Mouse (Mus musculus) CH12.LX (cell line): Measurements from ENCODE around the gene Gm20388. TPM values are rescaled to one million over a fixed set of nuclear protein-coding genes. Genes with fewer than 3 reads are reported as not detected.

Experiments used
- DNase-seq: peaks from one replicate; pipeline ENCODE4 v3.0.0-alpha.2; 2013; ENCODE audit errors: extremely low read depth
- H3K27ac ChIP-seq: 2 replicates; pipeline ENCODE4 v1.5.1; 2012; ENCODE audit warnings: low read depth, mild to moderate bottlenecking, control low read depth, moderate library complexity; ENCODE audit not compliant: insufficient read depth
- H3K27me3 ChIP-seq: replicated peaks from 2 replicates; pipeline ENCODE3; 2012; ENCODE audit warnings: inconsistent platforms
- H3K36me3 ChIP-seq, 2 experiments: replicated peaks in 1 of 2; 2 replicates each; pipeline versions ENCODE3 to v1.6.1; 2012; ENCODE audit warnings: inconsistent platforms in 1 of 2, low read length in 1 of 2, mild to moderate bottlenecking in 1 of 2, mixed read lengths in 1 of 2, moderate library complexity in 1 of 2; ENCODE audit not compliant: control insufficient read depth in 1 of 2, insufficient read depth in 1 of 2
- H3K4me1 ChIP-seq, 2 experiments: 2 replicates each; pipeline ENCODE4 v1.6.1; 2012; ENCODE audit warnings: inconsistent platforms in 1 of 2, moderate library complexity in 1 of 2; ENCODE audit not compliant: insufficient read depth in 2 of 2, control insufficient read depth in 1 of 2
- H3K4me2 ChIP-seq: 2 replicates; pipeline ENCODE4 v1.6.1; 2012; ENCODE audit warnings: low read depth, mild to moderate bottlenecking, control low read depth; ENCODE audit not compliant: poor library complexity, insufficient read depth, severe bottlenecking
- H3K4me3 ChIP-seq, 3 experiments: fragments of 150-350 bp in 1 of 3; sonication (generic) in 1 of 3; replicated peaks in 1 of 3; 2 replicates each; pipeline versions ENCODE3 to v1.5.1; 2011 to 2012; ENCODE audit warnings: low read depth in 2 of 3, low read length in 2 of 3, mild to moderate bottlenecking in 2 of 3, moderate library complexity in 2 of 3, control low read depth in 1 of 3, improper control_type of control experiment in 1 of 3, inconsistent platforms in 1 of 3, mixed read lengths in 1 of 3; ENCODE audit not compliant: poor library complexity in 1 of 3
- H3K79me2 ChIP-seq: replicated peaks from 2 replicates; pipeline ENCODE4 v1.6.1; 2012; ENCODE audit warnings: mild to moderate bottlenecking, moderate library complexity; ENCODE audit not compliant: control insufficient read depth, poor library complexity, insufficient read depth, severe bottlenecking; ENCODE audit errors: extremely low read depth
- H3K9ac ChIP-seq: 2 replicates; pipeline ENCODE4 v1.6.1; 2012; ENCODE audit warnings: low read depth, mild to moderate bottlenecking, control low read depth, moderate library complexity; ENCODE audit not compliant: insufficient read depth
- H3K9me3 ChIP-seq: replicated peaks from 2 replicates; pipeline ENCODE3; 2012; ENCODE audit warnings: low read length, inconsistent platforms, mixed read lengths
- BHLHE40 ChIP-seq: IDR thresholded peaks from 2 replicates; pipeline ENCODE4 v1.6.1; 2011; ENCODE audit warnings: mild to moderate bottlenecking, low read depth, low read length, improper control_type of control experiment
- CHD2 ChIP-seq: IDR thresholded peaks from 2 replicates; pipeline ENCODE4 v1.6.1; 2011; ENCODE audit warnings: low read length, improper control_type of control experiment
- E2F4 ChIP-seq: IDR thresholded peaks from 2 replicates; pipeline ENCODE4 v1.6.1; 2011; ENCODE audit warnings: low read depth, low read length, improper control_type of control experiment; ENCODE audit not compliant: insufficient replicate concordance
- ELF1 ChIP-seq: IDR thresholded peaks from 2 replicates; pipeline ENCODE4 v1.6.1; 2014; ENCODE audit warnings: low read depth, mild to moderate bottlenecking, inconsistent platforms, low read length, improper control_type of control experiment
- ETS1 ChIP-seq: conservative IDR thresholded peaks from 2 replicates; pipeline ENCODE4 v1.6.1; 2012; ENCODE audit warnings: low read depth, mild to moderate bottlenecking, inconsistent platforms, low read length, improper control_type of control experiment, moderate library complexity
- GABPA ChIP-seq: IDR thresholded peaks from 2 replicates; pipeline ENCODE4 v1.6.1; 2012; ENCODE audit warnings: low read depth, low read length, improper control_type of control experiment, inconsistent platforms; ENCODE audit not compliant: insufficient replicate concordance
- HCFC1 ChIP-seq: IDR thresholded peaks from 2 replicates; pipeline ENCODE4 v1.6.1; 2012; ENCODE audit warnings: low read depth, mild to moderate bottlenecking, inconsistent platforms, low read length, improper control_type of control experiment
- IRF4 ChIP-seq: IDR thresholded peaks from 2 replicates; pipeline ENCODE4 v1.6.1; 2014; ENCODE audit warnings: low read depth, mild to moderate bottlenecking, inconsistent platforms, low read length, improper control_type of control experiment
- JUN ChIP-seq: IDR thresholded peaks from 2 replicates; pipeline ENCODE4 v1.6.1; 2011; ENCODE audit warnings: low read depth, mild to moderate bottlenecking, low read length, improper control_type of control experiment, moderate library complexity; ENCODE audit not compliant: insufficient read depth
- JUND ChIP-seq: conservative IDR thresholded peaks from 2 replicates; pipeline ENCODE4 v1.6.1; 2011; ENCODE audit warnings: low read depth, low read length, improper control_type of control experiment
- KAT2A ChIP-seq: IDR thresholded peaks from 2 replicates; pipeline ENCODE4 v1.6.1; 2012; ENCODE audit warnings: low read length, improper control_type of control experiment, inconsistent platforms; ENCODE audit not compliant: insufficient replicate concordance
- MAZ ChIP-seq: IDR thresholded peaks from 2 replicates; pipeline ENCODE4 v1.6.1; 2012; ENCODE audit warnings: low read depth, mild to moderate bottlenecking, inconsistent platforms, low read length, improper control_type of control experiment, moderate library complexity
- MEF2A ChIP-seq: IDR thresholded peaks from 2 replicates; pipeline ENCODE4 v1.6.1; 2014; ENCODE audit warnings: low read depth, mild to moderate bottlenecking, inconsistent platforms, low read length, improper control_type of control experiment, borderline replicate concordance
- NELFE ChIP-seq: IDR thresholded peaks from 2 replicates; pipeline ENCODE4 v1.6.1; 2011; ENCODE audit warnings: low read depth, low read length, improper control_type of control experiment
- POLR2A ChIP-seq: IDR thresholded peaks from 2 replicates; pipeline ENCODE4 v1.6.1; 2011; ENCODE audit warnings: low read depth, mild to moderate bottlenecking, improper control_type of control experiment, low read length
- POLR2AphosphoS2 ChIP-seq: IDR thresholded peaks from 2 replicates; pipeline ENCODE4 v1.6.1; 2011; ENCODE audit warnings: low read depth, low read length, improper control_type of control experiment
- RCOR1 ChIP-seq: conservative IDR thresholded peaks from 2 replicates; pipeline ENCODE4 v1.6.1; 2012; ENCODE audit warnings: low read depth, mild to moderate bottlenecking, inconsistent platforms, low read length, improper control_type of control experiment
- SIN3A ChIP-seq: IDR thresholded peaks from 2 replicates; pipeline ENCODE4 v1.6.1; 2012; ENCODE audit warnings: low read length, improper control_type of control experiment, inconsistent platforms
- SMC3 ChIP-seq: IDR thresholded peaks from 2 replicates; pipeline ENCODE4 v1.6.1; 2011; ENCODE audit warnings: low read depth, low read length, improper control_type of control experiment
- TBP ChIP-seq: conservative IDR thresholded peaks from 2 replicates; pipeline ENCODE4 v1.6.1; 2011; ENCODE audit warnings: low read depth, low read length, improper control_type of control experiment
- TCF12 ChIP-seq: IDR thresholded peaks from 2 replicates; pipeline ENCODE4 v1.6.1; 2014; ENCODE audit warnings: low read depth, mild to moderate bottlenecking, inconsistent platforms, low read length, improper control_type of control experiment
- UBTF ChIP-seq: IDR thresholded peaks from 2 replicates; pipeline ENCODE4 v1.6.1; 2012; ENCODE audit warnings: low read depth, mild to moderate bottlenecking, inconsistent platforms, low read length, improper control_type of control experiment, moderate library complexity
- USF1 ChIP-seq: IDR thresholded peaks from 2 replicates; pipeline ENCODE4 v1.6.1; 2014; ENCODE audit warnings: low read depth, mild to moderate bottlenecking, inconsistent platforms, low read length, improper control_type of control experiment
- ZMIZ1 ChIP-seq: IDR thresholded peaks from 2 replicates; pipeline ENCODE4 v1.6.1; 2012; ENCODE audit warnings: low read depth, mild to moderate bottlenecking, inconsistent platforms, low read length, improper control_type of control experiment
- dilution Hi-C: fragments of 300-500 bp; cut with MboI; formaldehyde crosslinking; loops from 2 replicates; pipeline ENCODE4 v1.14.3; 2020; ENCODE audit warnings: low sequenced_read_pairs; ENCODE audit not compliant: extremely low pct_unique_long_range_greater_than_20kb, extremely low pct_ligation_motif_present
- in situ Hi-C: fragments of 300-500 bp; cut with MboI; formaldehyde crosslinking; loops from 3 replicates; pipeline ENCODE4 v1.14.3; 2019; ENCODE audit warnings: low sequenced_read_pairs, low pct_ligation_motif_present, low pct_unique_long_range_greater_than_20kb, mixed read lengths
- polyA plus RNA-seq: library from polyadenylated mRNA; unstranded; fragments of >175 nt; gene quantifications from 2 replicates; pipeline ENCODE4 v1.2.1, GENCODE M21; 2012; ENCODE audit warnings: low read depth; ENCODE audit not compliant: insufficient read length
- total RNA-seq, 2 experiments: library from RNA; depleted of rRNA; stranded (reverse); fragments of 300-350 nt in 1 of 2; fragments of >200 nt in 1 of 2; gene quantifications; 2 replicates each; pipeline ENCODE4 v1.2.3; 2012 to 2014

Gene Gm20388
- total and polyA plus RNA-seq, 3 experiments, result 14.8 to 26.3 (median 22.2) TPM

DNA sequence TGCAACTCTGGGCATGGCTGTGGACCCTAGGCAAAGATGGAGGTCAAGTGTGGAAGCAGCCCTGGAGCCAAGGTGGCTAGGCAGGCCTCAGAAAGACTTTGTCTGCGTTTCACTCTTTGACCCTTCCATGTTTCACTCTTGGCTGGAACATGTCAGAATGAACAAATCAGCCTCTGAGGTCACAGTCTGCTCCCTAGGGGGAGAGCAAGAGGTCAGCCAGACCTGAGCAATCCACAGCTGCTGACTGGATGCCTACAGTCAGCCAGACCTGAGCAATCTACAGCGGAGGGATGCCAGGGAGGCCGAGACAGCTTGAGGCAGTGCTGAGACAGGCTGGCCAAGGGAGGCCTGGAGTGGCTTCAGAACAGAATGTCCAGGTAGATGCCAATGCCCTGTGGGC is 3270.8 kb downstream of the Gm20388 start:
- Histone ChIP-seq H3K9me3 (peaks cover 22% of the 10 kb centered on the region), H3K9ac (no peak overlapping the region), H3K4me2 (no peak overlapping the region), H3K4me1 (peaks cover 0 to 3% of the 10 kb centered on the region in 2 experiments; a peak in 1 of 4 replicates), H3K4me3 (peak overlapping the region in 1 of 3 experiments; percentile 19), H3K27ac (no peak overlapping the region)
- dilution Hi-C loops, result no loop called here
- peak; percentile 57 for DNase-seq
- TF ChIP-seq KAT2A (0 out of 2 replicates have a peak, but pooled peaks have one; percentile 53), GABPA (no peak), CHD2 (no peak), JUND (no peak), SMC3 (no peak), HCFC1 (peak; percentile 81), NELFE (no peak), RCOR1 (no peak), E2F4 (no peak), USF1 (no peak), BHLHE40 (0 out of 2 replicates have a peak, but pooled peaks have one; percentile 12), JUN (no peak), POLR2AphosphoS2 (no peak), IRF4 (peak; percentile 71), UBTF (0 out of 2 replicates have a peak, but pooled peaks have one; percentile 50), SIN3A (peak; percentile 95), ZMIZ1 (no peak), MAZ (no peak), POLR2A (peak; percentile 37), TBP (peak; percentile 87), MEF2A (no peak), ETS1 (peak; percentile 23; the same call in 1 of the 2 replicates), TCF12 (peak; percentile 64; the same call in 1 of the 2 replicates), ELF1 (0 out of 2 replicates have a peak, but pooled peaks have one; percentile 43)
- TF ChIP-seq, all 38 proteins: peak for 11
- no peaks in the 10 kb centered on the region for H3K79me2 ChIP-seq
- in situ Hi-C loops, result no loop called here
- H3K36me3 ChIP-seq, result no peaks in the 10 kb centered on the region
- H3K27me3 ChIP-seq, result peaks cover 27% of the 10 kb centered on the region
